Mouse (Mus musculus): ENCODE data around the gene Zfp182. TPM values are rescaled to one million over a fixed set of nuclear protein-coding genes. Genes with fewer than 3 reads are reported as not detected.
A peak's percentile ranks its signal among the peaks of the same experiment; 100 is the strongest.

The Zfp182 gene
- total RNA-seq (2012; rRNA removed) (2.2 and 2.6 TPM in 2 replicates), total RNA-seq (2014; rRNA removed) (7.3 and 9.9 TPM in 2 replicates), polyA plus RNA-seq (2012; ENCODE audit: insufficient read length, low read depth) (4.1 and 4.5 TPM in 2 replicates)

DNA sequence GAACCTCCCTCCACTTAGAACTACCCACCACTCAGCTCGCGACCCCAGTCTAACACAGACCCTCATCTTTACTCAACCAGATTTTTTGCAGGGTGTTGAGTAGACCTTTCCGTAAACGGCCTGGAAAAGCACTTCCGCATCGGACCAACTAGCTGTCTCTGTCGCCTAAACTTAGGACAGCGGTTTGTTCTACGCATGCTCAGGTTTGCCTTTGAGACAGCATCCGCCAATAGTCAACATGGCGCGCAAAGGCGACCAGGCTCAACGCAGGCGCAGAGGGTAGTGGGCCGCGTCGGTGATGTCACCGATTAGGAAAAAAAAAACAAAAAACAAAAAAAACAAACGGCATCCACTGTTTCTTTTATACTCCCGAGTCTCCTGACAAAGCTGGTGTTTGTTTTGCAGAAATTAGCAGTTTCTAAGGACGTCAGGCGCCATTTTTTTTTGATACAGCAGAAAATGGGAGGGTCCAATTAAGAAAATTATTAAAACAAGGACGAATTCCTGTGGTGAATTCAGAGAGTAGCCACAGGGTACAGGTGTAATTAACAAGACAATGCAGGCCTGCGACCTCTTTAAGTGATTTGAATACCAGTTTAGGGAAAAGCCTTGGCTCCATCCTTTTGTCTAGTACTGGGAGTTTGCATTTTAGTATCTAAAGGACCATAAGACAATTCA is at the start of gene Zfp182:
Gene Zfp182, minus strand, starts transcription at position 451 of the 678 bp plus-strand sequence.
- Histone ChIP-seq H3K27me3 (replicated peaks) (no peaks in the 10 kb centered on the region), H3K79me2 (replicated peaks; ENCODE audit: control insufficient read depth, extremely low read depth, insufficient read depth, poor library complexity, severe bottlenecking) (0 out of 2 replicates have a peak, but pooled peaks cover 2% of the 10 kb centered on the region), H3K9ac (ENCODE audit: insufficient read depth, low read depth) (peak within 1 kb of the TSS; percentile 50), H3K4me1 (ENCODE audit: control insufficient read depth in 1 of 2, insufficient read depth in 2 of 2) (no peaks in the 10 kb centered on the region), H3K36me3 (replicated peaks in 1 of 2; ENCODE audit: control insufficient read depth in 1 of 2, insufficient read depth in 1 of 2, low read length in 1 of 2) (no peaks in the 10 kb centered on the region), H3K27ac (ENCODE audit: insufficient read depth, low read depth) (no peak within 1 kb of the TSS), H3K4me2 (ENCODE audit: insufficient read depth, low read depth, poor library complexity, severe bottlenecking) (peak within 1 kb of the TSS; percentile 36; the same call in 1 of the 2 replicates), H3K4me3 (replicated peaks in 1 of 3; ENCODE audit: low read depth in 2 of 3, low read length in 2 of 3, poor library complexity in 1 of 3) (peak within 1 kb of the TSS; percentile 61 to 67 (median 62)), H3K9me3 (replicated peaks; ENCODE audit: low read length) (no peaks in the 10 kb centered on the region)
- DNase-seq (ENCODE audit: extremely low read depth) = peak; percentile 86
- dilution Hi-C loops (cut with MboI; ENCODE audit: extremely low pct_ligation_motif_present, extremely low pct_unique_long_range_greater_than_20kb, low sequenced_read_pairs) (no loop called here), in situ Hi-C loops (cut with MboI; ENCODE audit: low pct_ligation_motif_present, low pct_unique_long_range_greater_than_20kb, low sequenced_read_pairs) (no loop called here)
- TF ChIP-seq IRF4 (IDR thresholded peaks at IDR 0.05; ENCODE audit: low read depth, low read length) (no peak), RAD21 (IDR thresholded peaks at IDR 0.05; ENCODE audit: low read depth, low read length) (no peak), ZNF384 (IDR thresholded peaks at IDR 0.05; ENCODE audit: low read depth, low read length) (peak; percentile 70), MYC (IDR thresholded peaks at IDR 0.05; ENCODE audit: low read depth, low read length) (no peak), TBP (conservative IDR thresholded peaks at IDR 0.05; ENCODE audit: low read depth, low read length) (peak; percentile 63; the same call in 1 of the 2 replicates), HCFC1 (IDR thresholded peaks at IDR 0.05; ENCODE audit: low read depth, low read length) (peak; percentile 85), GABPA (IDR thresholded peaks at IDR 0.05; ENCODE audit: insufficient replicate concordance, low read depth, low read length) (no peak), EP300 (IDR thresholded peaks at IDR 0.05; ENCODE audit: low read length) (no peak), UBTF (IDR thresholded peaks at IDR 0.05; ENCODE audit: low read depth, low read length) (no peak), SIN3A (IDR thresholded peaks at IDR 0.05; ENCODE audit: low read length) (0 out of 2 replicates have a peak, but pooled peaks have one; percentile 29), POLR2AphosphoS2 (IDR thresholded peaks at IDR 0.05; ENCODE audit: low read depth, low read length) (no peak), E2F4 (IDR thresholded peaks at IDR 0.05; ENCODE audit: insufficient replicate concordance, low read depth, low read length) (no peak), JUN (IDR thresholded peaks at IDR 0.05; ENCODE audit: insufficient read depth, low read depth, low read length) (no peak), JUND (conservative IDR thresholded peaks at IDR 0.05; ENCODE audit: low read depth, low read length) (no peak), MAFK (IDR thresholded peaks at IDR 0.05; ENCODE audit: insufficient replicate concordance, low read length) (no peak), NRF1 (IDR thresholded peaks at IDR 0.05; ENCODE audit: low read depth, low read length) (peak; percentile 89), USF1 (IDR thresholded peaks at IDR 0.05; ENCODE audit: low read depth, low read length) (no peak), NELFE (IDR thresholded peaks at IDR 0.05; ENCODE audit: low read depth, low read length) (no peak), ZC3H11A (IDR thresholded peaks at IDR 0.05; ENCODE audit: low read depth, low read length) (no peak), ETS1 (conservative IDR thresholded peaks at IDR 0.05; ENCODE audit: low read depth, low read length) (no peak), CHD1 (IDR thresholded peaks at IDR 0.05; ENCODE audit: low read depth, low read length) (no peak), BHLHE40 (IDR thresholded peaks at IDR 0.05; ENCODE audit: low read depth, low read length) (no peak), TCF12 (IDR thresholded peaks at IDR 0.05; ENCODE audit: low read depth, low read length) (no peak), ZMIZ1 (IDR thresholded peaks at IDR 0.05; ENCODE audit: low read depth, low read length) (no peak), PAX5 (IDR thresholded peaks at IDR 0.05; ENCODE audit: low read length) (no peak), MAX (IDR thresholded peaks at IDR 0.05; ENCODE audit: low read length) (no peak), MAZ (IDR thresholded peaks at IDR 0.05; ENCODE audit: low read depth, low read length) (no peak), ELF1 (IDR thresholded peaks at IDR 0.05; ENCODE audit: low read depth, low read length) (peak; percentile 94), CHD2 (IDR thresholded peaks at IDR 0.05; ENCODE audit: low read length) (no peak), USF2 (conservative IDR thresholded peaks at IDR 0.05; ENCODE audit: low read depth, low read length) (no peak), POLR2A (IDR thresholded peaks at IDR 0.05; ENCODE audit: low read depth, low read length) (peak; percentile 54; the same call in 1 of the 2 replicates), SMC3 (IDR thresholded peaks at IDR 0.05; ENCODE audit: low read depth, low read length) (no peak), RCOR1 (conservative IDR thresholded peaks at IDR 0.05; ENCODE audit: low read depth, low read length) (no peak), MEF2A (IDR thresholded peaks at IDR 0.05; ENCODE audit: borderline replicate concordance, low read depth, low read length) (no peak), MXI1 (IDR thresholded peaks at IDR 0.05; ENCODE audit: low read depth, low read length) (no peak), ZKSCAN1 (IDR thresholded peaks at IDR 0.05; ENCODE audit: borderline replicate concordance, low read depth, low read length) (no peak), CTCF (conservative IDR thresholded peaks at IDR 0.05 in 1 of 2, IDR thresholded peaks at IDR 0.05 in 1 of 2; ENCODE audit: low read depth in 2 of 2, low read length in 2 of 2) (no peak)
